Mouse (Mus musculus): ENCODE measurements around the gene Foxn3. TPM values are rescaled to one million over a fixed set of nuclear protein-coding genes. Genes with fewer than 3 reads are reported as not detected.

Foxn3 gene
- total and polyA plus RNA-seq, 3 experiments = 9.7 to 26.8 (median 11.0) TPM

DNA sequence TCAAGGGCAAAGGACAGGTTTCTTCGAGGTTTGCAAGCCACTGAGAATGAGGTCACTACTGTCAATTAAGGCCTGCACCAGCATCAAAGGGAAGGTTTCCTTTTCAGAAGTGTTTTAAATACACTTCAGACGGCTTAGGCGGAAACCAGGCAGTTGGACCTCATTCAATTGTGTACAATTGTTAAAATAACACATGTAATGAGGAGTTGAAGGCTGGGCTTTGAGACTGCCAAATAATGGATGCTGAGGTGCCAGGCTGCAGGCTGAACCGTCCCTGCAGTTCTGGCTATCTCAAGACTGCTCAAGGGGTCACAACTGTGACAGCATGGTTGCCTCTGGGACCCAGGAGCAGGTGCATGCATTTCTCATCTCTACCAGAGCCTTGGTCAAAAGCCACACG, 89.2 kb downstream of the Foxn3 start:
- H3K9ac ChIP-seq (ENCODE audit: insufficient read depth, low read depth) = no peak overlapping the region
- dilution Hi-C loops (cut with MboI; ENCODE audit: extremely low pct_ligation_motif_present, extremely low pct_unique_long_range_greater_than_20kb, low sequenced_read_pairs) = no loop called here

DNA sequence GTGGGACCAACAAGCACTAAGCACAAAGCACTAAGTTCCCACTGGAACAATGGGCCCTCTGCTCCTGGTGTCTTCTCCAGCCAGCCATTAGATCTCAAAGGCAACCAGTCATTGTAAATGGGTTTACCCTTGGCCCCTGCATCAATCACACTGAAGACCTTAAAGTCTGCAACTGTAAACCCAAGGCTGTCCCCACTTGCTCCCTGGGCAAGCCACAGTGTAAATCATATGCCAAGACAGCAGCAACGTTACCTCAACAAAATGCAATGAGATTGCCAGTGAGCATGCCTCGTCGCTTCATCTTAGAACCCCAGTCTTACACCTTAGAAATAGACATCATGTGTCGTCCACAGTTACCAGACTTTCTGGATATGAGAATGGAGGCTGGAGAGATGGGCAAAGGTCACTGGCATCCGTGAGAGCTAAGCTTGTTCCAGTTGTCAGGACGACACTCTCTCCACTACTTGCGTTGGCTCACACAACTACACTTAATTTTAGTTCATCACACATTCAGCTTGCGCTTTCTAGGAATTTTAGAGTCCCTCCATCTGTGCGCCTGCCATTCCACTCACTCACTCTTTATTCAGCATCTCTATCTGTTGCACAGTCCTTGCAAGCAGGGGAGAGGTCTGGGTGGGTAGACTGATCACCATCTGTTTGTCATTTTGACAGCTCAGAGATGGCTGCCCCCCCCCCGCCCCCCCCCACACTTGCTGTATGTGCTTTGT, 89.8 kb downstream of the Foxn3 start:
- H3K36me3 ChIP-seq (replicated peaks in 1 of 2; ENCODE audit: control insufficient read depth in 1 of 2, insufficient read depth in 1 of 2, low read length in 1 of 2) = peaks cover 0 to 3% of the 10 kb centered on the region in 2 experiments
- TF ChIP-seq E2F4 (IDR thresholded peaks at IDR 0.05; ENCODE audit: insufficient replicate concordance, low read depth, low read length) (no peak), KAT2A (IDR thresholded peaks at IDR 0.05; ENCODE audit: insufficient replicate concordance, low read length) (no peak), BHLHE40 (IDR thresholded peaks at IDR 0.05; ENCODE audit: low read depth, low read length) (no peak), EP300 (IDR thresholded peaks at IDR 0.05; ENCODE audit: low read length) (no peak), HCFC1 (IDR thresholded peaks at IDR 0.05; ENCODE audit: low read depth, low read length) (no peak), ZC3H11A (IDR thresholded peaks at IDR 0.05; ENCODE audit: low read depth, low read length) (no peak), UBTF (IDR thresholded peaks at IDR 0.05; ENCODE audit: low read depth, low read length) (no peak), ELF1 (IDR thresholded peaks at IDR 0.05; ENCODE audit: low read depth, low read length) (no peak), GABPA (IDR thresholded peaks at IDR 0.05; ENCODE audit: insufficient replicate concordance, low read depth, low read length) (no peak), RCOR1 (conservative IDR thresholded peaks at IDR 0.05; ENCODE audit: low read depth, low read length) (no peak), MAFK (IDR thresholded peaks at IDR 0.05; ENCODE audit: insufficient replicate concordance, low read length) (no peak), SIN3A (IDR thresholded peaks at IDR 0.05; ENCODE audit: low read length) (no peak)
- no peak overlapping the region for H3K9ac ChIP-seq (ENCODE audit: insufficient read depth, low read depth)
- no peak for DNase-seq (ENCODE audit: extremely low read depth)
- dilution Hi-C loops (cut with MboI; ENCODE audit: extremely low pct_ligation_motif_present, extremely low pct_unique_long_range_greater_than_20kb, low sequenced_read_pairs) (no loop called here), in situ Hi-C loops (cut with MboI; ENCODE audit: low pct_ligation_motif_present, low pct_unique_long_range_greater_than_20kb, low sequenced_read_pairs) (no loop called here)
- H3K4me3 ChIP-seq (replicated peaks in 1 of 3; ENCODE audit: low read depth in 2 of 3, low read length in 2 of 3, poor library complexity in 1 of 3) = no peak overlapping the region
- no peaks in the 10 kb centered on the region for H3K9me3 ChIP-seq (replicated peaks; ENCODE audit: low read length)
- no peaks in the 10 kb centered on the region for H3K79me2 ChIP-seq (replicated peaks; ENCODE audit: control insufficient read depth, extremely low read depth, insufficient read depth, poor library complexity, severe bottlenecking)
- H3K4me2 ChIP-seq (ENCODE audit: insufficient read depth, low read depth, poor library complexity, severe bottlenecking) = no peak overlapping the region
- H3K4me1 ChIP-seq (ENCODE audit: control insufficient read depth in 1 of 2, insufficient read depth in 2 of 2) = peaks cover 0 to 2% of the 10 kb centered on the region in 2 experiments; a peak in 1 of 4 replicates
- no peaks in the 10 kb centered on the region for H3K27me3 ChIP-seq (replicated peaks)
- H3K27ac ChIP-seq (ENCODE audit: insufficient read depth, low read depth) = no peak overlapping the region

More for the DNA sequence above, 89.2 kb downstream of the Foxn3 start:
- H3K4me1 ChIP-seq (ENCODE audit: control insufficient read depth in 1 of 2, insufficient read depth in 2 of 2) = no peaks in the 10 kb centered on the region
- DNase-seq (ENCODE audit: extremely low read depth) = no peak
- H3K4me2 ChIP-seq (ENCODE audit: insufficient read depth, low read depth, poor library complexity, severe bottlenecking) = no peak overlapping the region
- H3K27me3 ChIP-seq (replicated peaks) = no peaks in the 10 kb centered on the region
- H3K27ac ChIP-seq (ENCODE audit: insufficient read depth, low read depth) = no peak overlapping the region
- no peaks in the 10 kb centered on the region for H3K79me2 ChIP-seq (replicated peaks; ENCODE audit: control insufficient read depth, extremely low read depth, insufficient read depth, poor library complexity, severe bottlenecking)
- H3K36me3 ChIP-seq (replicated peaks in 1 of 2; ENCODE audit: control insufficient read depth in 1 of 2, insufficient read depth in 1 of 2, low read length in 1 of 2) = peaks cover 0 to 3% of the 10 kb centered on the region in 2 experiments
- in situ Hi-C loops (cut with MboI; ENCODE audit: low pct_ligation_motif_present, low pct_unique_long_range_greater_than_20kb, low sequenced_read_pairs) = no loop called here
- TF ChIP-seq RAD21 (IDR thresholded peaks at IDR 0.05; ENCODE audit: low read depth, low read length) = no peak
- no peak for TF ChIP-seq EP300 (IDR thresholded peaks at IDR 0.05; ENCODE audit: low read length)
- no peak for TF ChIP-seq POLR2A (IDR thresholded peaks at IDR 0.05; ENCODE audit: low read depth, low read length)
- no peaks in the 10 kb centered on the region for H3K9me3 ChIP-seq (replicated peaks; ENCODE audit: low read length)
- no peak overlapping the region for H3K4me3 ChIP-seq (replicated peaks in 1 of 3; ENCODE audit: low read depth in 2 of 3, low read length in 2 of 3, poor library complexity in 1 of 3)

All from CH12.LX (cell line).